Mouse (Mus musculus): ENCODE results near the gene 2610528A11Rik. TPM values are rescaled to one million over a fixed set of nuclear protein-coding genes. Genes with fewer than 3 reads are reported as not detected.

2610528A11Rik gene
- total and polyA plus RNA-seq, 3 experiments = 0.14 TPM; not detected in 2

- no peak for TF ChIP-seq TAL1 (IDR thresholded peaks at IDR 0.05; ENCODE audit: low read length)
- no peak for TF ChIP-seq EP300 (IDR thresholded peaks at IDR 0.05; ENCODE audit: low read depth in 1 of 2, low read length in 2 of 2)
- TF ChIP-seq ZNF384 (IDR thresholded peaks at IDR 0.05; ENCODE audit: low read depth, low read length) = no peak
- TF ChIP-seq MYC (IDR thresholded peaks at IDR 0.05; ENCODE audit: low read depth, low read length) = no peak
- TF ChIP-seq USF2 (IDR thresholded peaks at IDR 0.05; ENCODE audit: borderline replicate concordance in 1 of 2, insufficient read depth in 1 of 2, low read depth in 1 of 2, low read length in 2 of 2) = no peak
- no peak for TF ChIP-seq ETS1 (IDR thresholded peaks at IDR 0.05; ENCODE audit: low read depth, low read length)
- no peak for TF ChIP-seq RCOR1 (IDR thresholded peaks at IDR 0.05; ENCODE audit: low read depth, low read length)
- no peak for TF ChIP-seq ZMIZ1 (IDR thresholded peaks at IDR 0.05; ENCODE audit: low read depth, low read length)
- no peak for TF ChIP-seq GATA1 (IDR thresholded peaks at IDR 0.05; ENCODE audit: low read depth, low read length)
- TF ChIP-seq SMC3 (IDR thresholded peaks at IDR 0.05; ENCODE audit: low read depth, low read length) = no peak
- no peak for TF ChIP-seq MAX (IDR thresholded peaks at IDR 0.05; ENCODE audit: low read length)
- no peak for TF ChIP-seq UBTF (IDR thresholded peaks at IDR 0.05; ENCODE audit: borderline replicate concordance, insufficient read depth, low read depth, low read length)
- TF ChIP-seq ELF1 (IDR thresholded peaks at IDR 0.05; ENCODE audit: low read depth, low read length) = no peak
- TF ChIP-seq POLR2AphosphoS5 (IDR thresholded peaks at IDR 0.05; ENCODE audit: borderline replicate concordance, low read depth, low read length) = no peak
- no peak for TF ChIP-seq POLR2A (IDR thresholded peaks at IDR 0.05; ENCODE audit: control insufficient read depth in 1 of 2, insufficient read depth in 1 of 2, low read depth in 1 of 2, low read length in 2 of 2, poor library complexity in 1 of 2)
- no peak for TF ChIP-seq POLR2AphosphoS2 (IDR thresholded peaks at IDR 0.05; ENCODE audit: low read length)
- TF ChIP-seq RAD21 (IDR thresholded peaks at IDR 0.05; ENCODE audit: low read depth, low read length) = no peak
- TF ChIP-seq KAT2A (conservative IDR thresholded peaks at IDR 0.05; ENCODE audit: low read depth, low read length) = no peak
- no peak for TF ChIP-seq MAFK (IDR thresholded peaks at IDR 0.05; ENCODE audit: borderline replicate concordance, low read depth, low read length)
These were observed 30.1 kb downstream of the 2610528A11Rik start for GRCm38 (mm10) chr14:37083755-37084154.

DNA sequence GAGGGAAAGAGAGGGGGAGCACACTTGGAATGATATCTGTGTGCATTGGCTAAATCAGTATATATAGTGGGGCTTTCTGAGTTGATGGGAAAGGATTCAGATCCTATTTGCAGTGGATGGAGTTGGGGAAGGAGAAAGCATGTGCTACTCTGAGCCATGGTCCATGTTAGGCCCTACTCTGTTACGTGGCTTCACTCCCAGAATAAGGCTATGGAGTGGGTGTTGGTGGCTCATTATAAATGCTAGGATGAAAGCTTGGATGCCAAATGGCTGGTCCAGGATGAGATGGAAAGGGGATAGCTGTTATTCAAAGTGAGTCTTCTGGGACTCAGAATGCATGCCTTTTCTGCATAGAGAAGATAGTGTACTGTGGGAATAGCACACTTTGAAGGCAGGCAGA lies 33.1 kb downstream of the 2610528A11Rik start:
- no peak for DNase-seq (ENCODE audit: low read depth, low spot score)
- no peaks in the 10 kb centered on the region for H3K79me2 ChIP-seq (ENCODE audit: control insufficient read depth, insufficient read depth, low read length, poor library complexity)
- no peaks in the 10 kb centered on the region for H3K4me1 ChIP-seq (ENCODE audit: control insufficient read depth in 1 of 2, insufficient read depth in 2 of 2, low read length in 2 of 2)
- no peak overlapping the region for H3K4me3 ChIP-seq (ENCODE audit: control insufficient read depth in 1 of 2, insufficient read depth in 1 of 2, low read depth in 2 of 2, low read length in 2 of 2)
- H3K9me3 ChIP-seq (replicated peaks; ENCODE audit: insufficient read depth, low read length) = no peaks in the 10 kb centered on the region
- H3K9ac ChIP-seq (ENCODE audit: control insufficient read depth, low read depth, low read length, poor library complexity, severe bottlenecking) = no peak overlapping the region
- TF ChIP-seq MXI1 (IDR thresholded peaks at IDR 0.05; ENCODE audit: low read depth, low read length) = no peak
- TF ChIP-seq ZC3H11A (IDR thresholded peaks at IDR 0.05; ENCODE audit: low read depth, low read length) = no peak
- TF ChIP-seq CTCF (IDR thresholded peaks at IDR 0.05 in 2 of 3, conservative IDR thresholded peaks at IDR 0.05 in 1 of 3; ENCODE audit: control insufficient read depth in 1 of 3, insufficient read depth in 1 of 3, low read depth in 2 of 3, low read length in 3 of 3, poor library complexity in 1 of 3, severe bottlenecking in 1 of 3) = no peak
- TF ChIP-seq TCF12 (IDR thresholded peaks at IDR 0.05; ENCODE audit: low read depth, low read length) = no peak
- TF ChIP-seq HCFC1 (IDR thresholded peaks at IDR 0.05; ENCODE audit: low read depth, low read length) = no peak
- TF ChIP-seq JUND (IDR thresholded peaks at IDR 0.05; ENCODE audit: low read depth, low read length) = no peak
- TF ChIP-seq BHLHE40 (IDR thresholded peaks at IDR 0.05; ENCODE audit: borderline replicate concordance, low read depth, low read length) = no peak
- no peak for TF ChIP-seq GABPA (IDR thresholded peaks at IDR 0.05; ENCODE audit: low read depth, low read length)
- no peak for TF ChIP-seq RCOR1 (IDR thresholded peaks at IDR 0.05; ENCODE audit: low read depth, low read length)
- TF ChIP-seq MYC (IDR thresholded peaks at IDR 0.05; ENCODE audit: low read depth, low read length) = no peak
- no peak for TF ChIP-seq EP300 (IDR thresholded peaks at IDR 0.05; ENCODE audit: low read depth in 1 of 2, low read length in 2 of 2)
- H3K27ac ChIP-seq (ENCODE audit: control insufficient read depth, low read depth, low read length) = no peak overlapping the region
- no peaks in the 10 kb centered on the region for H3K27me3 ChIP-seq (ENCODE audit: control insufficient read depth in 1 of 2, insufficient read depth in 2 of 2, low read length in 2 of 2)
- no peaks in the 10 kb centered on the region for H3K36me3 ChIP-seq (ENCODE audit: control insufficient read depth in 1 of 2, insufficient read depth in 2 of 2, low read length in 2 of 2)

More at GRCm38 (mm10) chr14:37083755-37084154, 30.1 kb downstream of the 2610528A11Rik start:
- Histone ChIP-seq H3K79me2 (ENCODE audit: control insufficient read depth, insufficient read depth, low read length, poor library complexity) (no peaks in the 10 kb centered on the region), H3K4me1 (ENCODE audit: control insufficient read depth in 1 of 2, insufficient read depth in 2 of 2, low read length in 2 of 2) (no peaks in the 10 kb centered on the region), H3K27me3 (ENCODE audit: control insufficient read depth in 1 of 2, insufficient read depth in 2 of 2, low read length in 2 of 2) (no peaks in the 10 kb centered on the region), H3K36me3 (ENCODE audit: control insufficient read depth in 1 of 2, insufficient read depth in 2 of 2, low read length in 2 of 2) (no peaks in the 10 kb centered on the region), H3K9ac (ENCODE audit: control insufficient read depth, low read depth, low read length, poor library complexity, severe bottlenecking) (no peak overlapping the region), H3K27ac (ENCODE audit: control insufficient read depth, low read depth, low read length) (no peak overlapping the region), H3K4me3 (ENCODE audit: control insufficient read depth in 1 of 2, insufficient read depth in 1 of 2, low read depth in 2 of 2, low read length in 2 of 2) (no peak overlapping the region), H3K9me3 (replicated peaks; ENCODE audit: insufficient read depth, low read length) (no peaks in the 10 kb centered on the region)
- DNase-seq (ENCODE audit: low read depth, low spot score) = no peak

Data from MEL (cell line).